Mouse (Mus musculus) ES-E14 (cell line): ENCODE results near the gene Nfat5.

Experiments
- HCFC1 ChIP-seq: IDR thresholded peaks from 2 replicates; pipeline ENCODE4 v1.6.1; 2012; ENCODE audit warnings: low read length, inconsistent platforms, borderline replicate concordance; ENCODE audit not compliant: insufficient read depth
- ZC3H11A ChIP-seq: IDR thresholded peaks from 2 replicates; pipeline ENCODE4 v1.6.1; 2012; ENCODE audit warnings: low read depth, mild to moderate bottlenecking, inconsistent platforms, low read length, borderline replicate concordance

- TF ChIP-seq HCFC1 (no peak), ZC3H11A (no peak)
Measured at GRCm38 (mm10) chr8:107377346-107377745, 84.1 kb downstream of the Nfat5 start.
